Mouse (Mus musculus) forebrain, embryonic 10.5 days (tissue): ENCODE data around the gene Reep3. TPM values are rescaled to one million over a fixed set of nuclear protein-coding genes. Genes with fewer than 3 reads are reported as not detected.
"Not testable (repeated sequence)": the region's sequence is repeated elsewhere in the genome, so short reads cannot be mapped to it uniquely, and the experiment has no call there.

ENCODE experiments used
- DNase-seq: peaks from one replicate; pipeline ENCODE4 v3.0.0-alpha.2; 2017; ENCODE audit warnings: low spot score; ENCODE audit errors: extremely low spot score
- H3K27ac ChIP-seq: fragments of 300-500 bp; sonication (generic); 2 replicates; pipeline ENCODE4 v1.5.1; 2016; ENCODE audit warnings: mild to moderate bottlenecking
- H3K27me3 ChIP-seq: fragments of 300-500 bp; sonication (generic); 2 replicates; pipeline ENCODE4 v1.6.1; 2016; ENCODE audit warnings: mild to moderate bottlenecking; ENCODE audit not compliant: poor library complexity, severe bottlenecking
- H3K36me3 ChIP-seq: fragments of 300-500 bp; sonication (generic); replicated peaks from 2 replicates; pipeline ENCODE4 v1.6.1; 2016; ENCODE audit warnings: mild to moderate bottlenecking, moderate library complexity
- H3K4me1 ChIP-seq: fragments of 300-500 bp; sonication (generic); 2 replicates; pipeline ENCODE4 v1.6.1; 2016
- H3K4me3 ChIP-seq: fragments of 300-500 bp; sonication (generic); 2 replicates; pipeline ENCODE4 v1.5.1; 2016; ENCODE audit warnings: mild to moderate bottlenecking, moderate library complexity
- H3K9me3 ChIP-seq: fragments of 300-500 bp; sonication (generic); 2 replicates; pipeline ENCODE4 v1.6.1; 2016; ENCODE audit warnings: mild to moderate bottlenecking, moderate library complexity
- WGBS: fragments of 180-500 bp; shearing (Covaris S2); methylation state at CpG from one replicate; pipeline ENCODE4 v1.1.7; 2016; 5-methylcytosine and 5-hydroxymethylcytosine counted together
- polyA plus RNA-seq: library from polyadenylated mRNA; unstranded; fragments of >200 nt; fragmentation: Nextera tagmentation; extraction: Ambion mirVana; gene quantifications from 2 replicates; pipeline ENCODE4 v1.2.1, GENCODE M21; 2016

The Reep3 gene
- polyA plus RNA-seq, 1 experiment from 2014 or later: 32.7 TPM

GRCm38 (mm10) chr10:67120640-67121039 lies 23.9 kb upstream of the Reep3 start:
- Histone ChIP-seq H3K9me3 (no peaks in the 10 kb centered on the region), H3K27ac (no peak overlapping the region), H3K4me1 (peaks cover 56% of the 10 kb centered on the region), H3K27me3 (no peaks in the 10 kb centered on the region), H3K36me3 (0 out of 2 replicates have a peak, but pooled peaks cover 2% of the 10 kb centered on the region), H3K4me3 (no peak overlapping the region)
- DNase-seq: no peak
- 56% methylated on average over 2 of the region's 2 CpGs for WGBS

GRCm38 (mm10) chr10:67120180-67120579 lies 23.4 kb upstream of the Reep3 start:
- Histone ChIP-seq H3K27me3 (no peaks in the 10 kb centered on the region), H3K4me3 (no peak overlapping the region), H3K36me3 (0 out of 2 replicates have a peak, but pooled peaks cover 2% of the 10 kb centered on the region), H3K9me3 (no peaks in the 10 kb centered on the region), H3K4me1 (peaks cover 56% of the 10 kb centered on the region), H3K27ac (no peak overlapping the region)
- no peak for DNase-seq
- WGBS: 73% methylated on average over 4 of the region's 4 CpGs

GRCm38 (mm10) chr10:67119291-67119690 lies 22.5 kb upstream of the Reep3 start:
- no peak for DNase-seq
- no peak overlapping the region for H3K27ac ChIP-seq

GRCm38 (mm10) chr10:67116251-67116650 lies 19.5 kb upstream of the Reep3 start:
- H3K4me1 ChIP-seq: peaks cover 50% of the 10 kb centered on the region
- no peak for DNase-seq
- 80% methylated on average over 8 of the region's 8 CpGs for WGBS
- peaks cover 7% of the 10 kb centered on the region; the same call in 1 of the 2 replicates for H3K36me3 ChIP-seq
- no peak overlapping the region for H3K27ac ChIP-seq
- H3K9me3 ChIP-seq: no peaks in the 10 kb centered on the region
- no peak overlapping the region for H3K4me3 ChIP-seq
- no peaks in the 10 kb centered on the region for H3K27me3 ChIP-seq

More at GRCm38 (mm10) chr10:67119291-67119690, 22.5 kb upstream of the Reep3 start:
- Histone ChIP-seq H3K4me1 (peaks cover 58% of the 10 kb centered on the region), H3K4me3 (no peak overlapping the region), H3K9me3 (no peaks in the 10 kb centered on the region), H3K36me3 (peaks cover 4% of the 10 kb centered on the region; the same call in 1 of the 2 replicates), H3K27me3 (no peaks in the 10 kb centered on the region)
- 82% methylated on average over 7 of the region's 7 CpGs for WGBS

- H3K27ac ChIP-seq: peak overlapping the region; percentile 53; the same call in 1 of the 2 replicates
- 36% methylated on average over 5 of the region's 5 CpGs for WGBS
- no peak overlapping the region for H3K4me3 ChIP-seq
- H3K36me3 ChIP-seq: peaks cover 7% of the 10 kb centered on the region; the same call in 1 of the 2 replicates
- H3K4me1 ChIP-seq: peaks cover 52% of the 10 kb centered on the region
- H3K9me3 ChIP-seq: no peaks in the 10 kb centered on the region
- no peak for DNase-seq
- H3K27me3 ChIP-seq: no peaks in the 10 kb centered on the region
These were observed 18.9 kb upstream of the Reep3 start for GRCm38 (mm10) chr10:67115666-67116091.

- Histone ChIP-seq H3K4me3 (no peak overlapping the region), H3K4me1 (peaks cover 50% of the 10 kb centered on the region), H3K36me3 (peaks cover 7% of the 10 kb centered on the region; the same call in 1 of the 2 replicates), H3K9me3 (no peaks in the 10 kb centered on the region), H3K27me3 (no peaks in the 10 kb centered on the region), H3K27ac (peak overlapping the region; percentile 53)
- 28% methylated on average over 6 of the region's 6 CpGs for WGBS
- DNase-seq: no peak
These were observed 18.4 kb upstream of the Reep3 start for GRCm38 (mm10) chr10:67115115-67115514.

- 95% methylated on average over 11 of the region's 11 CpGs for WGBS
- Histone ChIP-seq H3K36me3 (peaks cover 11% of the 10 kb centered on the region), H3K27ac (no peak overlapping the region), H3K9me3 (no peaks in the 10 kb centered on the region), H3K4me3 (no peak overlapping the region), H3K27me3 (no peaks in the 10 kb centered on the region), H3K4me1 (peaks cover 48% of the 10 kb centered on the region)
- DNase-seq: no peak
These were observed 17.1 kb upstream of the Reep3 start for GRCm38 (mm10) chr10:67113833-67114232.

- WGBS: 87% methylated on average over 5 of the region's 5 CpGs
These were observed 16.2 kb upstream of the Reep3 start for GRCm38 (mm10) chr10:67112967-67113366.

GRCm38 (mm10) chr10:67111799-67112177 lies 15.0 kb upstream of the Reep3 start:
- no peak for DNase-seq
- H3K4me3 ChIP-seq: no peak overlapping the region
- H3K27me3 ChIP-seq: no peaks in the 10 kb centered on the region
- H3K4me1 ChIP-seq: peaks cover 65% of the 10 kb centered on the region
- H3K9me3 ChIP-seq: no peaks in the 10 kb centered on the region
- H3K36me3 ChIP-seq: peaks cover 31% of the 10 kb centered on the region
- WGBS: 84% methylated on average over 5 of the region's 5 CpGs
- H3K27ac ChIP-seq: no peak overlapping the region

More at GRCm38 (mm10) chr10:67112967-67113366, 16.2 kb upstream of the Reep3 start:
- not testable (repeated sequence) for H3K9me3 ChIP-seq, H3K27me3 ChIP-seq, H3K27ac ChIP-seq, DNase-seq, H3K4me3 ChIP-seq
- Histone ChIP-seq H3K4me1 (peaks cover 53% of the 10 kb centered on the region), H3K36me3 (peaks cover 19% of the 10 kb centered on the region)

- H3K27me3 ChIP-seq: no peaks in the 10 kb centered on the region
- no peak overlapping the region for H3K27ac ChIP-seq
- no peak overlapping the region for H3K4me3 ChIP-seq
- 90% methylated on average over 14 of the region's 14 CpGs for WGBS
- peaks cover 31% of the 10 kb centered on the region for H3K36me3 ChIP-seq
- peaks cover 66% of the 10 kb centered on the region for H3K4me1 ChIP-seq
- H3K9me3 ChIP-seq: no peaks in the 10 kb centered on the region
- no peak for DNase-seq
These were observed 14.5 kb upstream of the Reep3 start for GRCm38 (mm10) chr10:67111044-67111798.

GRCm38 (mm10) chr10:67109635-67110034 lies 12.9 kb upstream of the Reep3 start:
- Histone ChIP-seq H3K36me3 (peaks cover 31% of the 10 kb centered on the region), H3K4me3 (no peak overlapping the region), H3K4me1 (peaks cover 66% of the 10 kb centered on the region), H3K27me3 (no peaks in the 10 kb centered on the region), H3K27ac (no peak overlapping the region), H3K9me3 (no peaks in the 10 kb centered on the region)
- DNase-seq: no peak
- 89% methylated on average over 5 of the region's 5 CpGs for WGBS

GRCm38 (mm10) chr10:67108096-67108495 lies 11.4 kb upstream of the Reep3 start:
- Histone ChIP-seq H3K36me3 (peaks cover 26% of the 10 kb centered on the region), H3K9me3 (no peaks in the 10 kb centered on the region), H3K4me1 (peaks cover 77% of the 10 kb centered on the region), H3K27ac (no peak overlapping the region), H3K27me3 (no peaks in the 10 kb centered on the region), H3K4me3 (no peak overlapping the region)
- DNase-seq: no peak
- 80% methylated on average over 9 of the region's 9 CpGs for WGBS

- no peak for DNase-seq
- WGBS: 70% methylated on average over 9 of the region's 9 CpGs
- Histone ChIP-seq H3K4me1 (peaks cover 85% of the 10 kb centered on the region), H3K4me3 (no peak overlapping the region), H3K27me3 (no peaks in the 10 kb centered on the region), H3K36me3 (peaks cover 28% of the 10 kb centered on the region), H3K9me3 (no peaks in the 10 kb centered on the region), H3K27ac (no peak overlapping the region)
These were observed 10.4 kb upstream of the Reep3 start for GRCm38 (mm10) chr10:67107017-67107761.
